Mouse (Mus musculus) cerebellum, postnatal 14 days (tissue): ENCODE measurements at regions not wholly inside any gene's neighbourhood (a gene's known extent, or its start where the extent isn't known, plus 50 kb on each side); places are given as distances from the start of the nearest gene placed in this dataset.

Experiments
- DNase-seq, 2 experiments: peaks; one replicate each; pipeline ENCODE4 v3.0.0; 2021; ENCODE audit warnings: mixed read lengths in 2 of 2

- DNase-seq = peak; percentile 39 to 48
Measured at GRCm38 (mm10) chr2:57613243-57613642, 375.8 kb downstream of the Gpd2 start.

DNA sequence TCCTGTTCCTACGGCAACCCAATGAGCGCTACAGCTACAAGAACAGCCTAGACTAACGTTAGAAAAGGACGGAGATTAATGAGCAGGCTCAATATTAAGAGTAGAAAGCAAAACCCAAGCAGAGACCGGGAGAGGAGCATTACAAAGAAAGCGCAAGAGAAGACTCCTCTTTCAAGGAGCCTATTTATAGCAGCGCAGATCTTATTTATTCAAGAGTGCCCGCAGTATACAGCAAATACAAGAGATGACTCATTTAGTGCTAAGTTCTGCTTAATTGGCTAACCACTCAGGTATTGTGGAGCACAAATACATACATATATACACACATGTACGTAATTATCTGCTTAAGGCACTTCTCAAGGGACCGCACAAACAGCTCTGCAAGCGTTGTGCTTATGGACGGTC is 377.2 kb downstream of the Gpd2 start:
- DNase-seq = no peak

DNA sequence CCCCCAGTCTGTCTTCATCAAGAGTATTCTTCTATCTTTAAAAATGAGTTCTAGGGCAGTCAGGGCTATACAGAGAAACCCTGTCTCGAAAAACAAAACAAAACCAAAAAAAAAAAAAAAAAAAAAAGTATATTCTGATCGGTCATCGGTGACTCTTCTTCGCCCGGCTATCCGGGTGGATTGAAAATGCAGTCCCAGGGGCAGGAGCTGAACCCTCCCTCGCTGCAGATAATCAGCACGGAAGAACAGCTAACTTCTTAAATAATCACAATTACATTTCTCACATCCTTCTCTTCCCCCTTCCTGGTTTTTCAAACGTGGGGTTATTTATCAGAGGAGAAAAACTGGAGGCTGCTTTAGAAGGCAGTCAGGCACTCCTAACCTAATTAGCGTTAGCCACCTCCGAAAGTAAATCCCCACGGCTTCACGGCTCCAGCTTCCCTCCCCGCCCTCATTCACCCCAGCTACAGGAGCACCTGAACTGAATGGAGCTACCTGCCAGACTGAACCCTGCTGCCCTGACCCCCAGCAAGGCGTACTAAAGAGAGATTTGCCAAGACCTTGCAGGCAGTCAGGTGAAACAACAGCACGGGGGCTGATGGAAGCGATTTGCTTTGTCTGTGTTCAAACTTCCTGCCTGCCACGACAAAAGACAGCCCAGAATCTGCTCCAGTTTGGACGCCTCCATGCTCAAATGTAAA is 379.2 kb downstream of the Gpd2 start:
- peak; percentile 36 to 51 for DNase-seq

DNA sequence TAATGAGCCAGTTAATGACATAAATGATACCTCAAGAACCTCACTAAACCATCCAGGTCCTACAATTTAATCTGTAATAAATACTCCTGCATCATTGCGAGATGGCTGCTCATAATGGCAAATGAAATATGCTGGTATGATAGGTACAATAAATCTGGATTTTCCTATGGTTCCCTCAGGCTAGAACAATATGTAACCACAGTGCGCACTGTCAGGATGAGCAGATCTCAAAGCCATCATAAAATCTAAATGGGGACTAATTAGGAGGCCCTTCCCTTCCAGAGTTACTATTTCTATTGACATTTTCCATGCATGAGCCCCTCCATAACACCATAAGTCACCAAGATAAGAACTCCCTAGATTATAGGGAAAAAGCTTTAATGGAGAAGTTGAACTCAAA is 379.8 kb downstream of the Gpd2 start:
- DNase-seq = no peak

GRCm38 (mm10) chr2:57644117-57644516 is 353.6 kb upstream of the Galnt5 start:
- DNase-seq = peak in 1 of 2 experiments; percentile 18

DNA sequence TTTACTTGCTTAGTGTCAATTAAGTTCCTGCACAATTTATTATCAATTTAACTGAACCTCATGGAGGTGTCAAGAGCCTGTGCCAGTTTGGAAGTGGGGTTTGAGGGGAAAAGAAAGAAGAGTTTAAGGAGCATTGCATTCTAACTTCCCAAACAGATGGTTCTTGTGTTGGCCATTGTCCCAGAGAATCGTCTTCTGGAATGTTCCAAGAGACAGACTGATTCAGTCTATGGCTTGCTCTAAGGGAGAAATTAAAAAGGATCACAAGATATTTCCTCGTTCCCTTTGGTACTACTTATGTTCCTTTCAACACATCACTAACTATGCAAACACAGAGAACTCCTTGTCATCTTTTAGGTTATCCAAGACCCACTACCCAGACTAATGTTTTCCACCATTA is 353.1 kb upstream of the Galnt5 start:
- peak in 1 of 2 experiments; percentile 16 for DNase-seq

GRCm38 (mm10) chr2:57649002-57649401 is 348.7 kb upstream of the Galnt5 start:
- DNase-seq = no peak

GRCm38 (mm10) chr2:57657409-57657808 is 340.3 kb upstream of the Galnt5 start:
- DNase-seq = no peak

DNA sequence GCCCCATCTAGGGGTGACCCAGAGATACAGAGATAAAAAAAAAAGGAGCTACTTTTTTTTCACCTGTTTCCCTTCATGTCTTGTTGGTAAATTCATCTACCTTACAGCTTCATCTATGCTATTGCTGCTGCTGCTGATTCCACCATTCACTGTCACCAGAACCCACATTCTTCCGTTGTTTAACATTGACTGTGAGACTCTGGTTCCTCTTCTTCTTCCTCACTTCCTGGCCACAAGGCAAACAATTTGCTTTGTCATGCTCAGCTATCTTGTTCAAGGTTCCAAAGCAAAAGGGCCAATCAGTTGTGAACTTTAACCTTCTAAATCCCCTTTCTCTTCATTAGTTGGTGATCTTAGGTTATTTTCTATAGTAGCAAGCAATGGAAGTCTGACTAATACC is 335.8 kb upstream of the Galnt5 start:
- no peak for DNase-seq

DNA sequence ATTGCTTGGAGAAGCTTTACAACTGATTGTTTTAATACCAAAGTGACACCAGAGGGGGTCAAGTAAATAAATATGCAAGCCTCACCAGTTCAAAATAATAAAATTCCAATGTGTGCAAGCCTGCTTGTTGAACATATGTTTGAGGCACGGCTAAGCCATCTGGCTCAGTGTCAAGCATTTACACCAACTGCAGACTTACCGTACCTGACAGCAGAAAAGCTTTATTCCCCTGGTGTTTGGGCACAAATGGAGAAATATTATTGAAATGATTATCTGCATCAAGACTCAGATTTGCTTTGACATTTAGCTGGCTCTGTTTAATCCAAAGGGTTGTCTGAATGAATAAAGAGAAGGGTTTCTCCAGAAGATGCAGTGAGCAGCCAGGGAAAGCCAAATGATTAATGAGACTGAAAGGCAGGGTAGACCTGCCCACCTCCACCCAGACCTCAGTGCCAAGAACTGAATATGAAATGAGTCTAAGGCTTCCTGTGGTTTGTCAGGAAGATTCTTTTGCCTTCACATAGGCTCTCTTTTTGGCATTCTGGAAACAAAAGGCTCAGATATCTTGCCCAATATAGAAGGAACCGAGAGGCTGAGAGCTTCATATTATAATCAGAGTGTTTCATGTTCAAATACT is 325.6 kb upstream of the Galnt5 start:
- peak; percentile 69 to 82 for DNase-seq

DNA sequence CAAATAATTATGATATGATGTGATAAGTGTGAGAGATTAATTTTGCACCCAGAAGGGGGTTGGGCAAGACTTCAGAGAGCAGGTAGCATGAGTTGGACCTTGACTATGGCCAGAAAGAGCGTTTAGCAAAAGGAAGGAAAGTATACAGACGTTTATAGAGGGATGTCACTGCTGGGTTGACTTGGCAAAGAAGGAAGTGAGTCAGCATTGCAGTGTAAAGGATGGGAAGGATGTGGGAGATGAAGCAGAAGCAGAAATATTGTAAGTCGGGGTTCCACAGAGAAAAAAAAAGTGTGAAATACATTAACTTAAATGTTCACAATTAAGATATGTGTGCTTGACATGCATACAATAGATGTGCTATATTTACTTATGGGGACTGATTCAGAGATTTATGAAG is 307.8 kb upstream of the Galnt5 start:
- DNase-seq = no peak

DNA sequence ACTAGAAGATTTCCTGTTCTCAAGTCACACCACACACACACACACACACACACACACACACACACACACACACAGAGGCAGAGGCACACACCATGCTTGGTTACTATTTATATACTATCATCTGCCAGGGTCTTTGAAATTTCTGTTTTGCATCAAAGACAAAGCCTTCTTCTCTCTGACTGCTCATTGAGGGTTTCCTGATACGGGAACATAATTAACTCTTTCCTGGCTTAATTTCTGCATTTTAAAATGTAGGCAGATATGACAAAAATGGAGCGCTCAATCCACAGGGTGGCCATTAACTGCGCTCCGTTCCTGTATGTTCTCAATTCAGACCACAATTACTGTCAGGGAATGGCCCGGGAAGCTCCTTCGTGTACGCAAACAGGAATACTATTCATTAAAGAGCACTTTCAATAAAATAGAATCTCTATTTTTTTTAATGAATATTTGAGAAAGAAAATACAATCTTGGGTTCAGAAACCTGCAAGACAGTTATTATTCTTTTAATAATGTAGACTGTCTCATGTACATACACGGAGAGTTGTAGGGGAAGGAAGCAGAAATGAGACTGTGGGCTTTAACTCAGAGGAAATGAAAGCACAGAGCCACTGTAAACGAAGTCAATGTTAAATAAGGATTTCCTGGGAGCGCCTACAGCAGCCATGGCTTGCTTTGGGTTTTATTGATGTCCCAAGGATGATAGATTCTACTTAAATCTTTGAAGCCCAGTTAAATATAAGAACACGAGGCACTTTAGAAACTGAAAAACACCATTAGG is 300.5 kb upstream of the Galnt5 start:
- peak; percentile 28 to 30 for DNase-seq

DNA sequence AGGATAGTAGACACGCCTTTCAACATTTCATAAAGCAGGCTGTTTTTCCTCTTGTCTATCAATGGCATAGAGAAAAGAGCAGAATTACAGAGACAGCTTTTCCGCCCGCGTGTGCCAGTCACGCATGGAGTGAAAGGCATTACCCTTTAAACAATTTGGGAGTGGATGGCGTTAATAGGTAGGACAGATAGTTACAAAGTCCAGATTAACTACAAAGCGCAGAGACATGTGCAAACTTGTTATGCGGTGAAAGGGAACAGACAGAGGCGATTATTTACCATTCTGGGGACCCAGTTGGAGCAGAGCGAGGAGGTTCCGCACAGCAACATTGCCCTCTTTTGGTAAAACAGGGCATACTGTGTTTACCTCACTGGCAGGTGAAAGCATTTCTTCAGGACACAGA is 299.0 kb upstream of the Galnt5 start:
- DNase-seq = peak; percentile 77 to 83

GRCm38 (mm10) chr2:57699226-57699625 is 298.5 kb upstream of the Galnt5 start:
- peak; percentile 5 to 27 for DNase-seq

GRCm38 (mm10) chr2:57716754-57717510 is 280.8 kb upstream of the Galnt5 start:
- no peak for DNase-seq
